Mouse (Mus musculus): ENCODE measurements around the gene Fgfr2.

- TF ChIP-seq EP300 (IDR thresholded peaks at IDR 0.05; ENCODE audit: low read depth) = no peak
- no peak for TF ChIP-seq CTCF (IDR thresholded peaks at IDR 0.05; ENCODE audit: low read depth)
Observed at GRCm38 (mm10) chr7:132571481-132571880, 551.7 kb downstream of the Fgfr2 start.

Measured in liver, postnatal 0 days (tissue).